ENCODE assay signal across 15 mouse cellular contexts in genomic region chr5:38512991-38513390, GRCm38 (mm10).
"Had no signal": no experiment of that assay in that cellular context is flagged by ENCODE, and none has a peak within 500 bp of the region (broad histone marks: within the 10 kb centered on the region; RNA-seq: fewer than 3 reads in every experiment).

No protein-coding gene starts in this region.

- H3K4me2 ChIP-seq: limb, embryonic 12.5 days; midbrain, embryonic 11.5 days; stomach, embryonic 15.5 days had no signal

- H3K4me3 ChIP-seq: limb, embryonic 12.5 days; megakaryocyte, embryonic 14.5 days; stomach, embryonic 15.5 days had no signal

- H3K27me3 ChIP-seq: limb, embryonic 12.5 days; stomach, embryonic 15.5 days had no signal

- H3K9ac ChIP-seq: limb, embryonic 12.5 days; stomach, embryonic 15.5 days had no signal

- H3K4me1 ChIP-seq: limb, embryonic 12.5 days; stomach, embryonic 15.5 days had no signal

- H3K36me3 ChIP-seq: limb, embryonic 12.5 days; stomach, embryonic 15.5 days had no signal

- DNase-seq: kidney, adult 8-10 months; kidney, postnatal 25 days; layer of hippocampus, adult 9-11 months; lung, adult 2 months; right cerebral cortex, postnatal 14 days; thymus, adult 2 months; thymus, postnatal 25 days had no signal

- H3K27ac ChIP-seq: limb, embryonic 12.5 days; macrophage; stomach, embryonic 15.5 days had no signal

- H3K9me3 ChIP-seq: limb, embryonic 12.5 days; stomach, embryonic 15.5 days had no signal

- ATAC-seq: intestine, postnatal 0 days; lung, postnatal 0 days; midbrain, embryonic 16.5 days had no signal
